13 mouse cellular contexts compared by ENCODE assay signal in genomic region chr1:64055210-64055609, GRCm38 (mm10).
"Had no signal": no experiment of that assay in that cellular context is flagged by ENCODE, and none has a peak within 500 bp of the region (broad histone marks: within the 10 kb centered on the region; RNA-seq: fewer than 3 reads in every experiment).

No protein-coding gene starts in this region.

- H3K36me3 ChIP-seq: limb, embryonic 15.5 days had no signal

- H3K9ac ChIP-seq: limb, embryonic 15.5 days; liver, embryonic 12.5 days; lung, embryonic 14.5 days had no signal

- H3K4me2 ChIP-seq: limb, embryonic 15.5 days; liver, embryonic 12.5 days; lung, embryonic 14.5 days had no signal

- H3K27me3 ChIP-seq: limb, embryonic 15.5 days; liver, embryonic 12.5 days had no signal

- ATAC-seq: liver, embryonic 12.5 days had no signal

- H3K4me3 ChIP-seq: limb, embryonic 15.5 days; liver, embryonic 12.5 days; myocyte had no signal

- H3K27ac ChIP-seq: limb, embryonic 15.5 days; liver, embryonic 12.5 days had no signal

- H3K9me3 ChIP-seq: limb, embryonic 15.5 days; liver, embryonic 12.5 days had no signal

- DNase-seq: kidney, adult 8-10 months; kidney, postnatal 36 days; lung, embryonic 14.5 days; lung, postnatal 10 days; lung, postnatal 4 days; retina, postnatal 1 day; right cerebral cortex, postnatal 4 days; spleen, adult 18-20 months; thymus, adult 18-20 months; thymus, postnatal 14 days had no signal
